Mouse (Mus musculus): ENCODE data around the gene Fam234b. TPM values are rescaled to one million over a fixed set of nuclear protein-coding genes. Genes with fewer than 3 reads are reported as not detected.

Fam234b gene
- total and polyA plus RNA-seq, 2 experiments from 2014 or later = 75.7 to 92.0 TPM

DNA sequence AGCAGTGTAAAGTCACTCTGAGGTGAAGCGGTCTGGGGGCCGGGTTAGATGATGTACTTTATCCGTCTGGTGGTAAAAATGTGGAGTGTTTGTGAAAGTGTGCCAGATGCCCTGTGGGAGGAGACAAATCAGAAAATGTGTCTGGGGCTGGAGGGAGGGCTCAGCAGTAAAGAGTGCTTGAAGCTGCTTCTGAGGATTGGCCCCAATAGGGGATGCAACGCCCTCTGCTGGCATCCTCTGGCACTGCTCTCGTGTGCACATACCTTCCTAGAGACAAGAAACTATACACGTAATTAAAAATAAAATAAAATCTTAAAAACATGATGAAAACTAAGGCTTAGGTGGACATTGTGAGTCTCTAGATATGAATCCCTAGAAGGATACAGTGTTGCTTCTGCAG lies 62.7 kb downstream of the Fam234b start:
- TF ChIP-seq CTCF (IDR thresholded peaks at IDR 0.05; ENCODE audit: low read depth) = no peak
- WGBS = 93% methylated on average over 6 of the region's 6 CpGs
- Histone ChIP-seq H3K4me2 (ENCODE audit: low read depth, low read length) (no peak overlapping the region), H3K9ac (replicated peaks; ENCODE audit: low read length) (no peak overlapping the region), H3K27ac (no peak overlapping the region), H3K4me3 (ENCODE audit: low read length) (no peak overlapping the region), H3K36me3 (ENCODE audit: insufficient read depth, low read length) (no peaks in the 10 kb centered on the region), H3K9me3 (ENCODE audit: low read length) (no peaks in the 10 kb centered on the region), H3K4me1 (ENCODE audit: insufficient read depth, low read length) (no peaks in the 10 kb centered on the region), H3K27me3 (ENCODE audit: insufficient read depth, low read length) (no peaks in the 10 kb centered on the region)
- DNase-seq (ENCODE audit: low spot score) = no peak
- ATAC-seq = no peak

DNA sequence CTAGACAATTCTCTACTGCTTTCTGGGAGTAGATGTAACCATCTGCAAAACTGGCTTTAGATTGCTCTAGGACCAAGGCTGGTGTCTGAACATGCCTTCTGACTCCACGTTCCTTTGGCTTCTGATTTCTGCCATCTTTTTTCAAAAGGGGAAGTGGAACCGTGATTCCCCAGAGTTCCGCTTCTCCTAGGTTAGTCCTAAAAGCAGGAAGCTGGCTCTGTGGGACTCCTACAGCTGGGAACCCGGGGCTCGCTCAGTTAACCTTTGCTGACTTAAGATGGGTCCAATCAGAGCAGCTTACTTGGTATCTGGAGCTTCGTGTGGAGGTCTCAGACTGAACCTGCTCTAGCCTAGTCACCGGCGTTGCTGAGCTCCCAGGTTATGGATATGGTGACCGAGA lies 63.3 kb downstream of the Fam234b start:
- ATAC-seq (no peak), DNase-seq (ENCODE audit: low spot score) (no peak)
- Histone ChIP-seq H3K4me3 (ENCODE audit: low read length) (no peak overlapping the region), H3K27ac (no peak overlapping the region), H3K9me3 (ENCODE audit: low read length) (no peaks in the 10 kb centered on the region), H3K4me1 (ENCODE audit: insufficient read depth, low read length) (no peaks in the 10 kb centered on the region), H3K4me2 (ENCODE audit: low read depth, low read length) (no peak overlapping the region), H3K27me3 (ENCODE audit: insufficient read depth, low read length) (no peaks in the 10 kb centered on the region), H3K36me3 (ENCODE audit: insufficient read depth, low read length) (no peaks in the 10 kb centered on the region), H3K9ac (replicated peaks; ENCODE audit: low read length) (no peak overlapping the region)
- no peak for TF ChIP-seq CTCF (IDR thresholded peaks at IDR 0.05; ENCODE audit: low read depth)
- 88% methylated on average over 9 of the region's 9 CpGs for WGBS

DNA sequence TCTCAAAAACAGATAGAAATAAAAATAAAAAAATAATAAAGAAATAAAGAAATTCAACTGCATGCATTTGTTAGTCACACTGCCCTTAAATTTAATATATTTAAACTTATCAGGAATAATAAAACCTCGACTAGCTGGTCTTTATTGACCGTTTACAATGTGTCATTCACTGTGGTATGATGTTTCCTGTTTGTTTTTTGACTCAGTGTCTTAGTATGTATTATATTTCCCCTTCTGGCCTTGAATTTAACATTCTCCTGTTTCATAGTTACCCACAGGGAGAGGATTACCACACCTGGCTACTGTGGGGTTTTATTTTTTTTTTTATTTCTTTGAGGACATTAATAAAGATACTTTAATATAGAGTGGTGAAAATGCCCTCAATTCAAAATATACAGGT lies 64.8 kb downstream of the Fam234b start:
- 80% methylated on average over 2 of the region's 2 CpGs for WGBS
- Histone ChIP-seq H3K4me1 (ENCODE audit: insufficient read depth, low read length) (no peaks in the 10 kb centered on the region), H3K4me3 (ENCODE audit: low read length) (no peak overlapping the region), H3K4me2 (ENCODE audit: low read depth, low read length) (no peak overlapping the region), H3K27me3 (ENCODE audit: insufficient read depth, low read length) (no peaks in the 10 kb centered on the region), H3K9me3 (ENCODE audit: low read length) (no peaks in the 10 kb centered on the region), H3K36me3 (ENCODE audit: insufficient read depth, low read length) (no peaks in the 10 kb centered on the region), H3K27ac (no peak overlapping the region), H3K9ac (replicated peaks; ENCODE audit: low read length) (no peak overlapping the region)
- TF ChIP-seq CTCF (IDR thresholded peaks at IDR 0.05; ENCODE audit: low read depth) = no peak
- ATAC-seq (no peak), DNase-seq (ENCODE audit: low spot score) (no peak)

DNA sequence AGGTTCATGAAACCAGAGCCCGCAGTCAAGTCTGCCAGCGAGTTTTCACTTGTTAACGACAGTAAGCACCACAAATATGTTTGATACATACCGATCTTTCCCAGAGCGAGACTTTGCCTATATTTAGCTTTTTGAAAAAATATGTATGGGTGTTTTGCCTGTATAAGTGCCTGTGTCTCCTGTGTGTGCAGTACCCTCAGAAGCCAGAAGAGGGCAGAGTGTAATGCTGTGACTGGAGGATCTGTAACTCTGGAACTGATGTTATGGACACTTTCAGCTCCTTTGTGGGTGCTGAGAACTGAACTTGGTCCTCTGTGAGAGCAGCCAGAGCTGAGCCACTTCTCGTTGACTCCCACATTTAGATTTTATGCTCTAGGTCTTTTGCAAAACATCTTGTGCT lies 66.4 kb downstream of the Fam234b start:
- Histone ChIP-seq H3K9me3 (ENCODE audit: low read length) (no peaks in the 10 kb centered on the region), H3K4me2 (ENCODE audit: low read depth, low read length) (no peak overlapping the region), H3K27me3 (ENCODE audit: insufficient read depth, low read length) (no peaks in the 10 kb centered on the region), H3K4me3 (ENCODE audit: low read length) (no peak overlapping the region), H3K27ac (no peak overlapping the region), H3K9ac (replicated peaks; ENCODE audit: low read length) (no peak overlapping the region), H3K4me1 (ENCODE audit: insufficient read depth, low read length) (no peaks in the 10 kb centered on the region), H3K36me3 (ENCODE audit: insufficient read depth, low read length) (no peaks in the 10 kb centered on the region)
- no peak for DNase-seq (ENCODE audit: low spot score)
- no peak for ATAC-seq
- WGBS = 96% methylated on average over 6 of the region's 6 CpGs
- TF ChIP-seq CTCF (IDR thresholded peaks at IDR 0.05; ENCODE audit: low read depth) = peak; percentile 31

DNA sequence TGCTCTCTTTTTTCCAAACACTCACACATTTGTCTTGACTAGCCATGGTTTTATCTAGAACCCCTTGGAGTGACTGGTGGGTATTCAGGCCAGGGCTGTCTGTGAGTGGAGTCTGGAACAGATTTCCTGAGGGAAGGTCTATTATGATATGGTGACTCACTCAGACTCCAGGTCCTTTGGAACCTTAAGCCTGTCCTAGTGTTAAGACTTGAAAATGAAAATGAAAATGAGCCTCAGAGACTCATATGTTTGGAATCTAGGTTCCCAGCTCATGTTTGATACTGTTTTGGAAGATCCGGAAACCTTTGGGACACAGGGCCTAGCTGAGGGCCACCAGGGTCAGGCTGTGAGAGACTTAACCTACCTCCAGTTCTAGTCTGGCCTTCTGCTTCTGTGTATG lies 68.3 kb downstream of the Fam234b start:
- WGBS = 97% methylated on average over 1 of the region's 1 CpGs
- H3K4me3 ChIP-seq (ENCODE audit: low read length) = no peak overlapping the region
- no peaks in the 10 kb centered on the region for H3K36me3 ChIP-seq (ENCODE audit: insufficient read depth, low read length)
- ATAC-seq (no peak), DNase-seq (ENCODE audit: low spot score) (no peak)
- H3K9me3 ChIP-seq (ENCODE audit: low read length) = no peaks in the 10 kb centered on the region
- no peaks in the 10 kb centered on the region for H3K27me3 ChIP-seq (ENCODE audit: insufficient read depth, low read length)
- no peak overlapping the region for H3K9ac ChIP-seq (replicated peaks; ENCODE audit: low read length)
- no peak overlapping the region for H3K4me2 ChIP-seq (ENCODE audit: low read depth, low read length)
- H3K27ac ChIP-seq = no peak overlapping the region
- TF ChIP-seq CTCF (IDR thresholded peaks at IDR 0.05; ENCODE audit: low read depth) = no peak
- H3K4me1 ChIP-seq (ENCODE audit: insufficient read depth, low read length) = no peaks in the 10 kb centered on the region

- no peaks in the 10 kb centered on the region for H3K4me1 ChIP-seq (ENCODE audit: insufficient read depth, low read length)
- H3K4me3 ChIP-seq (ENCODE audit: low read length) = no peak overlapping the region
- H3K9ac ChIP-seq (replicated peaks; ENCODE audit: low read length) = no peak overlapping the region
- DNase-seq (ENCODE audit: low spot score) (no peak), ATAC-seq (no peak)
- H3K4me2 ChIP-seq (ENCODE audit: low read depth, low read length) = no peak overlapping the region
- 84% methylated on average over 3 of the region's 3 CpGs for WGBS
- no peak overlapping the region for H3K27ac ChIP-seq
- no peaks in the 10 kb centered on the region for H3K36me3 ChIP-seq (ENCODE audit: insufficient read depth, low read length)
- H3K27me3 ChIP-seq (ENCODE audit: insufficient read depth, low read length) = no peaks in the 10 kb centered on the region
- H3K9me3 ChIP-seq (ENCODE audit: low read length) = no peaks in the 10 kb centered on the region
- TF ChIP-seq CTCF (IDR thresholded peaks at IDR 0.05; ENCODE audit: low read depth) = no peak
Measured at GRCm38 (mm10) chr6:135267221-135267620, 69.4 kb downstream of the Fam234b start.

GRCm38 (mm10) chr6:135268392-135268791 lies 70.6 kb downstream of the Fam234b start:
- no peak overlapping the region for H3K9ac ChIP-seq (replicated peaks; ENCODE audit: low read length)
- H3K27ac ChIP-seq = no peak overlapping the region
- ATAC-seq (no peak), DNase-seq (ENCODE audit: low spot score) (no peak)
- no peaks in the 10 kb centered on the region for H3K27me3 ChIP-seq (ENCODE audit: insufficient read depth, low read length)
- H3K4me2 ChIP-seq (ENCODE audit: low read depth, low read length) = no peak overlapping the region
- TF ChIP-seq CTCF (IDR thresholded peaks at IDR 0.05; ENCODE audit: low read depth) = no peak
- no peaks in the 10 kb centered on the region for H3K9me3 ChIP-seq (ENCODE audit: low read length)
- H3K4me1 ChIP-seq (ENCODE audit: insufficient read depth, low read length) = no peaks in the 10 kb centered on the region
- no peaks in the 10 kb centered on the region for H3K36me3 ChIP-seq (ENCODE audit: insufficient read depth, low read length)
- H3K4me3 ChIP-seq (ENCODE audit: low read length) = no peak overlapping the region

Measured in hindbrain, postnatal 0 days (tissue).